Mouse (Mus musculus) kidney, postnatal 4 days (tissue): Measurements from ENCODE around the gene Padi2.

Experiments used
- DNase-seq, 2 experiments: peaks; one replicate each; pipeline ENCODE4 v3.0.0; 2021; ENCODE audit warnings: mixed read lengths in 2 of 2

The Padi2 gene

DNA sequence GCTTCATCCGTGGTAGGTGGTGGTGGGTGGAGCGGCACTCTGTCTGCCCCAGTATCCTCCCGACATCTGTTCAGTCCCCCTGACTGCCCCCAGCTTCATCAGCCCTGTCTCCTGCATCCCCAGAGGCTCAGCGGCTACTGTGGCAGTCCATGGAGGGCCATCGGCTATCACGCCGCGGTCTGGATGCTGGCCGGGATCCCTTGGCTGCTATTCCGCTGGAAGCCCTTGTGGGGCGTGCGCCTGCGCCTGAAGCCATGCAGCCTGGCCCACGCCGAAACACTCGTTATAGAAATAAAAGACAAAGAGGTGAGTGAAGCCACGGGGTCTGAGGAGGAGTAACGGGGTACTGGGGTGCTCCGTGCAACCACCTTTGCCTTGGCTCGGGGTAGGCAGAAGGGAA, 86.1 kb downstream of the Padi2 start:
- DNase-seq: no peak

- DNase-seq: no peak
These were observed 87.7 kb downstream of the Padi2 start for GRCm38 (mm10) chr4:140993846-140994245.

DNA sequence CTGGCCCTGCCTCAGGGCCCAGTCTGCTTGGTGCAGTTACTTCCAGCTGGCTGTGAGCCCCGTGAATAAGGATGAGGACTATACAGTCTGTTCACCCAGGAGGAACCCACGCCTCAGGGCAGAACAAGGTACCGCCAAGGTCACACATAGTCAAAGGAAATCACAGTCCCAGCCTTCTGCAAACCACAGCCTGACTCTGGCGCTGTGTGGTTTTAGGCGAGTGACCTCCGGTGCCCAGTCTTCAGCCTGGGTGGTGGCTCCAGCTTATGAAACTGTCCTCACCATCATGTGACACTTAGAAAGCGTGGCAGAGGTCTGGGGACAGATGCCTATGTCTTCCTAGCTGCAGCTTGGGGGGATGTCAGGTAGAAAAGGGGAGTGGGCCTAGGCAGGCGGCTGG, 89.7 kb downstream of the Padi2 start:
- DNase-seq: no peak

GRCm38 (mm10) chr4:140996812-140997211, 90.7 kb downstream of the Padi2 start:
- DNase-seq: no peak
